Mouse (Mus musculus): ENCODE results near the gene Ms4a4d. TPM values are rescaled to one million over a fixed set of nuclear protein-coding genes. Genes with fewer than 3 reads are reported as not detected.
"Not testable (repeated sequence)": the region's sequence is repeated elsewhere in the genome, so short reads cannot be mapped to it uniquely, and the experiment has no call there.

The Ms4a4d gene
- polyA plus RNA-seq, 1 experiment from 2014 or later = not detected

GRCm38 (mm10) chr19:11518356-11518755 lies 18.2 kb upstream of the Ms4a4d start:
- 87% methylated on average over 2 of the region's 2 CpGs for WGBS
- H3K36me3 ChIP-seq (replicated peaks); H3K9ac ChIP-seq; H3K4me3 ChIP-seq (replicated peaks); H3K9me3 ChIP-seq; H3K27me3 ChIP-seq; ATAC-seq (ENCODE audit: low FRiP score); H3K4me1 ChIP-seq; H3K4me2 ChIP-seq; H3K27ac ChIP-seq: not testable (repeated sequence)

GRCm38 (mm10) chr19:11520146-11520545 lies 16.5 kb upstream of the Ms4a4d start:
- Histone ChIP-seq H3K36me3 (replicated peaks) (no peaks in the 10 kb centered on the region), H3K27me3 (no peaks in the 10 kb centered on the region), H3K27ac (no peak overlapping the region), H3K9ac (no peak overlapping the region), H3K4me1 (no peaks in the 10 kb centered on the region), H3K9me3 (no peaks in the 10 kb centered on the region), H3K4me2 (no peak overlapping the region), H3K4me3 (replicated peaks) (no peak overlapping the region)
- WGBS = 88% methylated on average over 3 of the region's 3 CpGs
- no peak for ATAC-seq (ENCODE audit: low FRiP score)

- no peak for ATAC-seq (ENCODE audit: low FRiP score)
- no peaks in the 10 kb centered on the region for H3K4me1 ChIP-seq
- no peak overlapping the region for H3K4me3 ChIP-seq (replicated peaks)
- no peaks in the 10 kb centered on the region for H3K9me3 ChIP-seq
- H3K36me3 ChIP-seq (replicated peaks) = no peaks in the 10 kb centered on the region
- H3K9ac ChIP-seq = no peak overlapping the region
- no peak overlapping the region for H3K27ac ChIP-seq
- no peaks in the 10 kb centered on the region for H3K27me3 ChIP-seq
- 82% methylated on average over 1 of the region's 1 CpGs for WGBS
- no peak overlapping the region for H3K4me2 ChIP-seq
Observed at GRCm38 (mm10) chr19:11533421-11533820, 3.2 kb upstream of the Ms4a4d start.

- no peak overlapping the region for H3K4me2 ChIP-seq
- H3K27ac ChIP-seq = no peak overlapping the region
- 69% methylated on average over 2 of the region's 2 CpGs for WGBS
- H3K36me3 ChIP-seq (replicated peaks) = no peaks in the 10 kb centered on the region
- H3K9ac ChIP-seq = no peak overlapping the region
- no peak overlapping the region for H3K4me3 ChIP-seq (replicated peaks)
- H3K9me3 ChIP-seq = no peaks in the 10 kb centered on the region
- no peak for ATAC-seq (ENCODE audit: low FRiP score)
- H3K27me3 ChIP-seq = no peaks in the 10 kb centered on the region
- no peaks in the 10 kb centered on the region for H3K4me1 ChIP-seq
Observed at GRCm38 (mm10) chr19:11533888-11534445, 2.6 kb upstream of the Ms4a4d start.

- WGBS = 31% methylated on average over 2 of the region's 2 CpGs
- no peak for ATAC-seq (ENCODE audit: low FRiP score)
- no peaks in the 10 kb centered on the region for H3K36me3 ChIP-seq (replicated peaks)
- H3K4me2 ChIP-seq = no peak overlapping the region
- no peak overlapping the region for H3K4me3 ChIP-seq (replicated peaks)
- no peaks in the 10 kb centered on the region for H3K27me3 ChIP-seq
- no peak overlapping the region for H3K9ac ChIP-seq
- H3K4me1 ChIP-seq = no peaks in the 10 kb centered on the region
- H3K9me3 ChIP-seq = no peaks in the 10 kb centered on the region
- no peak overlapping the region for H3K27ac ChIP-seq
Observed at GRCm38 (mm10) chr19:11537336-11537735, 735 bp downstream of the Ms4a4d start.

GRCm38 (mm10) chr19:11540166-11540821 lies 3.7 kb downstream of the Ms4a4d start:
- H3K9me3 ChIP-seq; H3K36me3 ChIP-seq (replicated peaks); H3K9ac ChIP-seq; H3K4me2 ChIP-seq; ATAC-seq (ENCODE audit: low FRiP score); H3K27me3 ChIP-seq; H3K4me1 ChIP-seq; H3K27ac ChIP-seq; H3K4me3 ChIP-seq (replicated peaks): not testable (repeated sequence)
- 78% methylated on average over 1 of the region's 1 CpGs for WGBS

- 87% methylated on average over 2 of the region's 2 CpGs for WGBS
- not testable (repeated sequence) for H3K4me3 ChIP-seq (replicated peaks); ATAC-seq (ENCODE audit: low FRiP score)
Observed at GRCm38 (mm10) chr19:11544383-11544782, 7.8 kb downstream of the Ms4a4d start.

GRCm38 (mm10) chr19:11547911-11548310 lies 11.3 kb downstream of the Ms4a4d start:
- no peak overlapping the region for H3K27ac ChIP-seq
- no peak for ATAC-seq (ENCODE audit: low FRiP score)
- H3K36me3 ChIP-seq (replicated peaks) = no peaks in the 10 kb centered on the region

More at GRCm38 (mm10) chr19:11544383-11544782, 7.8 kb downstream of the Ms4a4d start:
- H3K9me3 ChIP-seq; H3K36me3 ChIP-seq (replicated peaks); H3K4me2 ChIP-seq; H3K27ac ChIP-seq; H3K4me1 ChIP-seq; H3K27me3 ChIP-seq; H3K9ac ChIP-seq: not testable (repeated sequence)

GRCm38 (mm10) chr19:11554726-11555125 lies 18.1 kb downstream of the Ms4a4d start:
- H3K4me3 ChIP-seq (replicated peaks) = no peak overlapping the region

More at GRCm38 (mm10) chr19:11547911-11548310, 11.3 kb downstream of the Ms4a4d start:
- Histone ChIP-seq H3K27me3 (no peaks in the 10 kb centered on the region), H3K4me1 (no peaks in the 10 kb centered on the region), H3K9me3 (no peaks in the 10 kb centered on the region), H3K4me3 (replicated peaks) (no peak overlapping the region), H3K4me2 (no peak overlapping the region), H3K9ac (no peak overlapping the region)

GRCm38 (mm10) chr19:11559560-11559959 lies 23.0 kb downstream of the Ms4a4d start:
- not testable (repeated sequence) for H3K9ac ChIP-seq; H3K27me3 ChIP-seq; H3K36me3 ChIP-seq (replicated peaks); H3K4me3 ChIP-seq (replicated peaks); H3K27ac ChIP-seq; ATAC-seq (ENCODE audit: low FRiP score); H3K9me3 ChIP-seq; H3K4me2 ChIP-seq; H3K4me1 ChIP-seq

More at GRCm38 (mm10) chr19:11554726-11555125, 18.1 kb downstream of the Ms4a4d start:
- 92% methylated on average over 5 of the region's 5 CpGs for WGBS
- Histone ChIP-seq H3K4me1 (no peaks in the 10 kb centered on the region), H3K4me2 (no peak overlapping the region), H3K27ac (no peak overlapping the region), H3K27me3 (no peaks in the 10 kb centered on the region), H3K9ac (no peak overlapping the region), H3K36me3 (replicated peaks) (no peaks in the 10 kb centered on the region), H3K9me3 (no peaks in the 10 kb centered on the region)
- ATAC-seq (ENCODE audit: low FRiP score) = no peak

GRCm38 (mm10) chr19:11574965-11575364 lies 38.4 kb downstream of the Ms4a4d start:
- no peaks in the 10 kb centered on the region for H3K4me1 ChIP-seq
- no peaks in the 10 kb centered on the region for H3K9me3 ChIP-seq
- WGBS = 91% methylated on average over 8 of the region's 8 CpGs
- H3K27me3 ChIP-seq = no peaks in the 10 kb centered on the region
- no peak overlapping the region for H3K9ac ChIP-seq
- no peak overlapping the region for H3K4me2 ChIP-seq
- no peak overlapping the region for H3K4me3 ChIP-seq (replicated peaks)
- no peaks in the 10 kb centered on the region for H3K36me3 ChIP-seq (replicated peaks)
- ATAC-seq (ENCODE audit: low FRiP score) = no peak
- no peak overlapping the region for H3K27ac ChIP-seq

GRCm38 (mm10) chr19:11589205-11589604 lies 52.6 kb downstream of the Ms4a4d start:
- Histone ChIP-seq H3K27ac (no peak overlapping the region), H3K36me3 (replicated peaks) (no peaks in the 10 kb centered on the region)
- WGBS = 68% methylated on average over 4 of the region's 4 CpGs

GRCm38 (mm10) chr19:11589891-11590449 lies 53.4 kb downstream of the Ms4a4d start:
- no peak for ATAC-seq (ENCODE audit: low FRiP score)

More at GRCm38 (mm10) chr19:11589205-11589604, 52.6 kb downstream of the Ms4a4d start:
- no peak overlapping the region for H3K4me3 ChIP-seq (replicated peaks)
- no peaks in the 10 kb centered on the region for H3K9me3 ChIP-seq
- H3K4me1 ChIP-seq = no peaks in the 10 kb centered on the region
- H3K9ac ChIP-seq = no peak overlapping the region
- no peak overlapping the region for H3K4me2 ChIP-seq
- ATAC-seq (ENCODE audit: low FRiP score) = no peak
- H3K27me3 ChIP-seq = no peaks in the 10 kb centered on the region

More at GRCm38 (mm10) chr19:11589891-11590449, 53.4 kb downstream of the Ms4a4d start:
- no peak overlapping the region for H3K4me3 ChIP-seq (replicated peaks)
- WGBS = 73% methylated on average over 2 of the region's 2 CpGs
- H3K27me3 ChIP-seq = no peaks in the 10 kb centered on the region
- no peak overlapping the region for H3K27ac ChIP-seq
- H3K4me1 ChIP-seq = no peaks in the 10 kb centered on the region
- H3K9ac ChIP-seq = no peak overlapping the region
- H3K36me3 ChIP-seq (replicated peaks) = no peaks in the 10 kb centered on the region
- H3K9me3 ChIP-seq = no peaks in the 10 kb centered on the region
- no peak overlapping the region for H3K4me2 ChIP-seq

All from forebrain, embryonic 12.5 days (tissue).